Mouse (Mus musculus) thymus, postnatal 14 days (tissue): ENCODE data around the gene Fam234a.
"Not testable (repeated sequence)": the region's sequence is repeated elsewhere in the genome, so short reads cannot be mapped to it uniquely, and the experiment has no call there.

Experiments used
- DNase-seq: peaks from one replicate; pipeline ENCODE4 v3.0.0; 2021

The Fam234a gene

DNA sequence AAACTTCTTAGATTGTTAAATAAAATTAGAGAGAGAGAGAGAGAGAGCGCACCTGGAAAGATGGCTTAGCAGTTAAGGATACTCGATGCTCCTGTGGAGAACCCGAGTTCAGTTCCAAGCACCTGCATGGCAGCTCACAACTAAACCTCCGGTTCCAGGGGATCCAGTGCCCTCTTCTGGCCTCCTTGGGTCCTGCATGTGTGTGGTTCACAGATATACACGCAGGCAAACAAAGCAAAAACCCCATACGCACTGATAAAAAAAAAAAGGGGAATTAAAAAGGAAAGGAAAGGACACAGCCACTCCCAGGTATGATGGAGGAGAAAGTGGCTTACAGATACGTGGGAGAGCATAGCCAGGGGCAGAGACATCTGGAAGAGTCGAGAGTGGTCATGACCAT, 11.2 kb downstream of the Fam234a start:
- DNase-seq: peak; percentile 32

DNA sequence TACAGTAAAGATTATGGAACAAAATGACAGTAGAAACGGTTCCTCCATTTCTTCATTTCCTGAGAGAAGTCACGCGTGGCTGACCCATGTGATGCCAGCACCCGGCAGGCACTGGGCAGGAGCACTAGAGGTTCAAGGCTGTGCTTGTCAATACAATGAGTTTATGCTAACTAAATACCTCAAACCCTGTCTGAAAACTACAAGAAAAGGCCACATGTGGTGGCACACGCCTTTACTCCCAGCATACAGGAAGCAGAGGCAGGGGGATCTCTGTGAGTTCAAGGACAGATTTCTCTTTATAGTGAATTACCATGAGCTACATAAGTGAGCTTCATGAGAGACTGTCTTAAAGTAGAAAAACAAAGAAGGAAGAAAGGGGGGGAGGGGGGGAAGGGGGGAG, 12.9 kb downstream of the Fam234a start:
- no peak for DNase-seq

DNA sequence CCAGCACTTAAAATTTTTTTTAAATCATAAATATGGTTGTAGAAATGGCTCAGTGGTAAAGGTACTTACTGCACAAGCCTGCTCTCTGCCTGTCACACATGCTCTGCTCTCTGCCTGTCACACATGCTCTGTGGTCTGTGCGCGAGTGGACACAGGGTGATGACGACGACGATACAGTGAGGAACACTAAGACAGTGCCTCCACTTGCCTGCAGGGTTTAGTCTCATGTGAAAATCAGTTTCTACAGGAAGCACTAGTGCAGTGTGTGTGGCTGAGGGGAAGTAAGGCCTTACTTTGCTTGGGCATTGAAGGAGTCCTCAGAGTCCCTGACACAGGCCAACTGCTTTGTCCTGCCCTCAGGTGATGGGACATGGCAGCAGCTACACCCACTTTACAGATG, 14.3 kb downstream of the Fam234a start:
- DNase-seq: no peak

DNA sequence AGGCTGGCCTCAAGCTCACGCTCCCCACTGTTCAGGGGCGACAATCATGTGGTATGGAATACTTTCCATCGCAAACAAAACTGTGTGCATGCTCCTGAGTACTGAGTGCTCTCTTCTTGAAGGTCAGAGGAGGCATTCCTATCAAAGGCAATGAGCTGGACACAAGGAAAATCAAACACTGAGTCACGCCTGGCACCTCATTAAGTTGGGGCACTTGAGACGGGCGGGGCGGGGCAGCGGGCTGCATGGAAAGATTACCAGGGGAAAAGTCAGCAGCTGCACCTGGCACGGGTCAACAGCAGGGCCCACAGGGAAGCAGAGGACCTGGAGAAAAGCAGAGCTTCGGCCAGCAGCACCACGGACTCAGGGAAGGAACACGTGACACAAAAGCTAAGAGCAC, 18.9 kb downstream of the Fam234a start:
- no peak for DNase-seq

DNA sequence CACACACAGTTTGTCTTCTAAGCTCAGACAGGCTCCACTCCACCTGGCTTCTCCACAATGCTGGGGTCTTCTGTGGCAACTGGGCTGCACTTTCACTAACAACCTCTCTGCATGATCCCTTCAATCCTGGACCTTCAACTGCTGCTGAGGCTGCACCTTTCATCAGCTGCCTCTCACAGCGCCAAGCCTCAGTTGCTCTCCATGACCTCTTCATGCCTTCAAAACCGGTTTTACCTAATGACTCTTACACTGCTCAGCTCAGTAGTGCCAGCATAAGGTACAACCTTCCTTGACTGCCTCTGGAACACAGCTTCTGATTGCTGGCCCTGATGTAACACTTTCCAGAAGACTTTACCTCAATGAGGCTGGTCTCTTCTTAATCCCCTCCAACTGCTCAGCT, 22.5 kb downstream of the Fam234a start:
- DNase-seq: no peak

DNA sequence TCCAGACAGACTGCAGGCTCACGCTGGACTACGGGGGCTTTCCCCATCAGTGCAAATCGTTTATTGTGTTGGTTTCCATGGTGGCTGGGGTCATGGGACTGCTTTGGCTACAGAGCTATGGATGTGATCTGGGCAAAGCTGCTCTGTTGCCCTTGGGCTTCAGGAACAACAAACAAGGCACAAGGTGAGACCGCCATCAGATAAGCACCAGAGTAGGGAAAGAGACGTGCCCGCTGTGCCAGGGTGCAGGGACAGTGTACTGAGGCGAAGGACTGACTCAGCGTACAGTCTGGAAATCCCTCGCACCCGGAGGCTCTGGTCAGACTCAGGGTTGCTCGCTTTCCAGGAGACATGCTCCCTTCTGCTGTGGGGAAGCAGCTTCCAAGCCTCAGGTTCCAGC, 31.4 kb downstream of the Fam234a start:
- DNase-seq: no peak

DNA sequence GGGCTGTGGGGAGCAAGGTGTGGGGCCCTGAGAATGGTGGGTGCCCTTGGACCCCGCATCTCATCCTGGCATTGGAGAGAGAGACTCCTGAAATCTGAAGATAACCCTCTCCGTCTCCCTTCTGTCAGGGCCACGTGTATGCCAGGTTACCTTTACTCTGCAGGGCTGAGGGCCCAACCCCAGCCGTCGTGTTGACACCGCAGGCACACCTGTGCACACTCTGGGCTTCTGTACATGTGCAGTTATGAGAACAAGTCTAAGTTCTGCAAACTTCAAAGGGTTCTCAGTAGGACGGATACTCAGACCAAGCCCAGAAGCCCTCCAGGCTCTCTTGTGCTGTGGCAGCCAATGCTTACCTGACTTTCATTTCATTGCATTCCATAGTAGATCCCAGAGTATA, 31.8 kb downstream of the Fam234a start:
- no peak for DNase-seq

DNA sequence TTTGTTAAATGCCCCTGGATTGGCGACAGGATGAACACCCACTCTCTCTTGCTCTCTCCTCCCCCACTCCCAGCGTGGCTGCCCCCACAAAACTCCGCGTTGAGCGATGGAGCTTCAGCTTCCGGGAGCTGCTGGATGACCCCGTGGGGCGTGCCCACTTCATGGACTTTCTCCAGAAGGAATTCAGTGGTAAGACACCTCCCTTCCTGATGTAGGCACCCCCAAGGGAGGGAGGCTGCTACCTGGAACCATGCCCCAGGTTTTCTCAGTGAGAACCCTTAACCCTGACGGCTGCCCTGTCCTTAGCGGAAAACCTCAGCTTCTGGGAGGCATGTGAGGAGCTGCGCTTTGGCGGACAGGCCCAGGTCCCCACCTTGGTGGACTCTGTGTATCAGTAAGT, 36.4 kb downstream of the Fam234a start, which contains the start of gene Arhgdig:
TSS of gene Arhgdig (minus strand) at position 101 of the 400 bp plus-strand sequence.
- no peak for DNase-seq

DNA sequence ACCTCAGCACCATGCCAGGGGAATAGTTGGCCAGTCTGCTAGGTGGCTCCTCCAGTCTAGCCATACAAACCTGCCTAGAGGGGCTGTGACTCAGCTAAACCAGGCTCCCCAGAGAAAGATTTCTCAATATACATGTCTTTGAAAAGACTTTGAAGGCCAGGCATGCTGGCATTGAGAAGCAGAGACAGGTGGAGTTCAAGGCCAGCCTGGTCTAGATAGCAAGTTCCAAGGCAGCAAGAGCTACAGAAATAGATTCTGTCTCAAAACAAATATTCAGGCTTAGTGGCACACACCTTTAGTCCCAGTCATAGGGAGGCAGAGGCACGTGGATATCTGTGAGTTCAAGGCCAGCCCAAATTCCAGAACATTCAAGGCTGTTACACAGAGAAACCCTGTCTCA, 37.6 kb downstream of the Fam234a start:
- DNase-seq: no peak

DNA sequence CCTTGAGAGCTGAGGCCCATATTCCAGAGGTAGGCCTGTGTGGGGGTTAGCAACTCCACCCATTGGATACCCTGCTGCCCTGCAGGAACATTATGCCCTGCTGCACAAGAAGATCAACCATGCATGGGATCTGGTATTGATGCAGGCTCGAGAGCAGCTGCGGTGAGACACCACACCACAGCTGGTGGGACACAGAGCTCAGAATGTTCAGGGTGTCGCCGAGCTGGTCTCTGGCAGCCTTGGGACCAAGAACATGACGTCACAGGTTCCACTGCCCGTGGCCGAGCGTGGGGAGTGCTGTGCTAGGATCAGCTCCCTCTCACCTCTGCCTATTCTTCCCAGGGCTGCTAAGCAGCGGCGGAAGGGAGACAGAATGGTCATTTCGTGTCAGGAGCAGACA, 39.3 kb downstream of the Fam234a start:
- DNase-seq: no peak

DNA sequence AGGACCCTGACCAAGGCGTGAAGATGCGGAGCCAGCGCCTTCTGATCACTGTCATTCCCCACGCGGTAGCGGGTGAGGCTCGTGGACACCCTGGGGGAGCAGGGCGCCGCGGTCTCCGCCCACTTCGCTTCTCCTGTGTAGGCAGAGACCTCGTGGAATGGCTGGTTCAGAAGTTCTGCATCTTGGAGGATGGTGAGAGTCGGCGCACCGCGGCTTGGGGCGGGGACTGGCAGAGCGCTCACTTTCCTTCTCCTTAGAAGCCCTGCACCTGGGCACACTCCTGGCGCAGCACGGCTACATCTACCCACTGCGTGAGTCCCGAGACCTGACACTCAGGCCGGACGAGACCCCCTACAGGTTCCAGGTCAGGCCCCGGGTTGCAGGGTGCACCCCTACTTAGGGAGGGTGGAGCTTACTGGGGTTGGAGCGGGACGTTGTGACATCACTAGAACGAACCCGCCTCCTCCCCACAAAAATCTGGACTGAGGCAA, 40.7 kb downstream of the Fam234a start:
- peak; percentile 25 for DNase-seq

DNA sequence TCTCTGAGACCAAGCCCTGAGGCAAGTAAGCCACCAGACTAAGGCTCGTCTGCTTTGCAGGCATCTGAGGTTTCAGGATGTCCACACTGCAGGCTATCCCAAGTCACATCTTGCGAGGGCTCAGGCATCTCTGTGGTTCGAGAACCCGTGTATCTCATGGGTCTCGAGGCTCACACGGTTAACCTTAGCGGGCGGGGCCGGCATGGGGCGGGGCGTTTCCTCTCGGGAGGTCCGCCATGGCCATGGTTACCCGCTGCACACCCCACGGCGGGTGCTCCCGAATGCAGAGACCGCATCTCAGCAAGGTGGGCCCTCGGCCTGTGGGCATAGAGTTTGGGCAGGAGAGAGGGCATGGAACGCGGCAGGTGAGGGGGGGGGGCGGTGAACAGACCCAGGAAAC, 41.3 kb downstream of the Fam234a start, which contains the start of gene Rgs11:
TSS of gene Rgs11 (plus strand) at position 215 of the 400 bp plus-strand sequence.
- peak; percentile 60 for DNase-seq

DNA sequence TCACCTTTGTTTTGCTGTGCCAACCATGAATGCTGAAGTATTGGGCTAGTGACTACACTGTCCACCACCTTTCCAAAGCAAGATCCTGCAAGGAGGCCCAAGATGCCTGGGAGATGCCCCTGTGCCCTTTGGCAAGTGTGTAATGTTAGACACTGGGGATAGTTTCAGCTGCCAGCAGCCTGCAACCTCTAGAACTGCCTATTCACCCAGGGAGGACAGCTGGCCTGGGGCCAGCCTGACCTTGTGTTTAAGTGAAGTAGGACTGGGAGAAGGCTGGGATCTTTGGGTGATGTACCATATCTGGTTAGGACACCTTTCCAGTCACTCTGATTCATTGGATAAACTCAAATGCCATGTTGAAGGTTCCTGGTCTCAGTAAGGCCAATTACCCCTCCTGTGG, 42.0 kb downstream of the Fam234a start:
- DNase-seq: no peak

DNA sequence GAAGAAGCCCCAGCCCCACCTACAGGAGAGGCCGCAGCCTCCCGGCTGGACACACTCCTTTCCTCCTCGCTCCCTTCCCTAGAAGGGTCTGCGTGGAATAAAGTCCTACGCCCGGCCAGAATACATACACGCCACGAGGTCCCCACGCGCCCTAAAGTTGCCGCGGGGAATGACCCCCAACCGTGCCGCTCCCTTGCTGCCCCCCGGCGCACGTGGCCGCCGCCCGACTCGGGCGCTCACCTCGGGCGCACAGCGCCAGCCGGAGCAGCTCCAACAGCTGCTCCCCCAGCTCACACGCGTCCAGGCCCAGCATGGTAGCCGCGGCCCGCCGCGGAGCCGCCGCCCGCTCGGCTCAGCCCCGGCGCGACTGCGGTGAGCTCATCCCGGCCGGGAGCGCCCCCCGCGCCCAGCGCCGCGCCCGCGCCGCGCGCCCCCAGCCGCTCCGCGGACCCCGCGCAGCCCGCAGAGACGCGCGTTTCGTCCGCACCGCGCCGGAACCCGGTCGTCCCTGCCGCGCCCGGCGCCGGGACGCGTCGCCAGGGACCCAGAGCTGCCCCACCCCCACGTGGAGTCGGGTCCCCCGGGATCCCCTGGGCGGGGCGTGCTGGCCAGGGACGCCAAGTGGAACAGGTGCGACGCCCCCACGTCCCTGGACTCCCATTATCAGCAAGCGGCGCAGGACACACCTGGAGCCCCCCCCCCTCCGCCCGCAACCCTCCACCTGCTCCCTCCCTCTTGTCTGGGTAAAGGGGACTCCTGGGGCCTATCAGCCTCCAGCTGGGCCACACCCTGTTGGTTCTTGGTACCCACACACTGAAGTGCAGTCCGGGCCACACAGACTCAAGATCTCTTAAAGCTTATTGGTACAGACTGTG, 43.0 kb downstream of the Fam234a start:
- DNase-seq: peak; percentile 24

DNA sequence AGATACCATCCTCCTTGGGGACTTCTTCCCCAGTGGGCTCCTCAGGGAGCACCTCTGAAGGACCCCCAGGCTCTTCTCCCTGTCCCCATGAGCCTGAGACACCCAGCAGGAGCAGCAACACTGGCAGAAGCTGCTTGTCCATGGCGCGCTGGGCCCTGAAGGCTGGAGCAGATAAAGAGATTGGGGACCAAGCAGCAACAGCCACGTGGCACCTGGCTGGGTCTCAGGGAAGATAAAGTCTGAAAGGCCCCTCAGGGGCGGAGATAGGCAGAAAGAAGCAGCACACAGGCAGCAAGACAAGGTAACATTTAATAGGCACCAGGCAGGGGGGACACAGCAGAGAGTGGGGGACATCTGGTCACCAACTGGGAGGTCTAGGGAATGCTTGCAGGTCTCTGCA, 45.1 kb downstream of the Fam234a start, which contains the start of gene Pdia2:
TSS of gene Pdia2 (minus strand) at position 196 of the 400 bp plus-strand sequence.
- DNase-seq: no peak

DNA sequence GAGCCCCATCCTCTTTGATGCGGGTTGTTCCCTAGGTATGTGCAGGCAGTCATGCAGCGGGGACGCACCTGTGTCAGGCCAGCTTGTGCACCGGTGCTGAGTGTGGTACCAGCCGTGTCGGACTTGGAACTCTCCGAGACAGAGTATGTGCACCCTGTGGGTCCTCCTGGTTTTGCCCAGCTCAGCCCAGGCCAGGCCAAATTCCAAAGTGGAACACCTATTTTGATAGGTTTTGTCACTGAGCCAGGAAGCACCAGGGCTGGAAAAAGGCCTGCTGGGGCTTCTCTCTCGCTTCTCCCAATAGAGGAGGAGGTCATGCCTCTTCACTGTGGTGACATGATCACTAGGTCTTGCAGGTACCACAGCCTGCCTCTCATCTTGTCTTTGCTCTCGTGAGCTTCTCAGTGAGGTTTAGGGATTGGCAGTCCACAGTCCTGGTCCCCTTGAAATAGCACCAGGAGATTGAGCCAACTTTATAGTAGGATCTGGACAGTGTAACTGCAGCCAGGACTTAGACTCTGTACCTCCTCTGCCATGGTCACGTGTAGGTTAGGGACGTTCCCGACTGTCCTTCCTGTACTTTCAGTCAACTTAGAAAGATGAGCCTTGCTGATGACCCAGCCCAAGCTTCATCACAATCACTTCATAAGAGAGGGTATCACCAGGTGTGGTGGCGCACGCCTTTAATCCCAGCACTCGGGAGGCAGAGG, 51.4 kb downstream of the Fam234a start:
- no peak for DNase-seq

DNA sequence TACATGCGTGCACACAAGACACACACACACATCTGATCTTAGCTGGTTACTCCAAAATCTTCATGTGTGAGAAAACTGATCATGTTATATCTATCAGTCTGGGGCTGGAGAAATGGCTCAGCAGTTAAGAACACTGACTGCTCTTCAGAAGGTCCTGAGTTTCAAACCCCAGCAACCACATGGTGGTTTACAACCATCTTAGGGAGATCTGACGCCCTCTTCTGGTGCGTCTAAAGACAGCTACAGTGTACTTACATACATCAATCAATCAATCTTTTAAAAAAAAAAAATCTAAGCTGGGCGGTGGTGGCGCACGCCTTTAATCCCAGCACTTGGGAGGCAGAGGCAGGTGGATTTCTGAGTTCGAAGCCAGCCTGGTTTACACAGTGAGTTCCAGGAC, 52.6 kb downstream of the Fam234a start:
- not testable (repeated sequence) for DNase-seq

DNA sequence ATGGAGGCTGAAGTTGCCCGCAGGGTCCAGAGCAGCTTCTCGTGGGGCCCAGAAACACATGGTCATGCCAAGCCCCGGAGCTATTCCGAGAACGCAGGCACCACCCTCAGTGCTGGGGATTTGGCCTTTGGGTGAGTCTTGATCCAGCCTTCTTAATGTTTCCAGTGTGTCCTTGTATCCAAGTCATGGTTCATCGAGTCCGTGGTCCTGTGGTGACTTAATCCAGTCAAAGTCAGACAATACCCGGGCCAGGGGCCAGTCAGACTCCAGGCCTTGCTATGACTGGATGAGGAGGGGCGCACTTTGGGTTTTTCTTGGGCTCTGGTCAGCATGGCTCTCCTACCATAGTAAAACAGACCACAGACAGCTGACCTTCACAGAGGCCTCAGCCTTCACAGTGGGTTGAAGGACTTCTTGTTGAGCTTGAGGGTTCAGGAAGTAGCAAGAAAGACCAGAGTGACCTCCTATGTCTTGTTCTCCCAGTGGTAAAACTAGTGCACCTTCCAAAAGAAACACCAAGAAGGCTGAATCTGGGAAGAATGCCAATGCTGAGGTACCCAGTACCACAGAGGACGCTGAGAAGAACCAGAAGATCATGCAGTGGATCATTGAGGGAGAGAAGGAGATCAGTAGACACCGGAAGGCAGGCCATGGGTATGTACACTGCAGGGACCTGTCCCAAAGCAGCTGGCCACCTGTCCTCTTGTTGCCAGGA, 55.8 kb downstream of the Fam234a start:
- DNase-seq: no peak

DNA sequence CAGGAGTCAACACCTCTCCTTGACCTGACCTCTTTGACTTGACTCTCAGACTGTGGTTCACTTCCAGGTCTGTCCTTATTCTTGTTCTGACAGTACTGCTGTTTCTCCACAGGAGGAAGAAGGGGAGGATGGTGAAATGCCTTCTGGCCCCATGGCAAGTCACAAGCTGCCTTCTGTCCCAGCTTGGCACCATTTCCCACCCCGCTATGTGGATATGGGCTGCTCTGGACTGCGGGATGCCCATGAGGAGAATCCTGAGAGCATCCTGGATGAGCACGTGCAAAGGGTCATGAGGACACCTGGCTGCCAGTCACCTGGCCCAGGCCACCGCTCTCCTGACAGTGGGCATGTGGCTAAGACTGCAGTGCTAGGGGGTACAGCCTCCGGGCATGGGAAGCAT, 56.5 kb downstream of the Fam234a start:
- DNase-seq: no peak

DNA sequence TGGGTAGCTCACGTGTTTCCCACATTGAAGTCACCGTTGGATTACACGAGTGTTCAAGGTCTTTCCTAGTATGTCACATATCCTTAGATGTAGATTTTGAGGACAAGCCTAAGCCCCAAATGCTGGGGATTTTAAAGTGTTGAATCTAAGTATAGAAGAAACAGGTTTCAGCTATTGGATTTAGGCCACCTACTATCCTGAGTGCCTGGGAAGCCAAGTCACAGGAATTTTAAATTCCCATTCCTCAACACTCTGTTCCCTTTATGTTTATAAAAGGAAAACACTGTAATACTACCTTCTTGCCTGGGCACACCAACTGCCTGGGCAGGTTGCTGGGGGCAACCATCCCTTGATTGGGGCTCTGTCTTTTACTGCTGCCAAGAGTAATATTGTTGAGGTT, 62.9 kb downstream of the Fam234a start:
- no peak for DNase-seq

DNA sequence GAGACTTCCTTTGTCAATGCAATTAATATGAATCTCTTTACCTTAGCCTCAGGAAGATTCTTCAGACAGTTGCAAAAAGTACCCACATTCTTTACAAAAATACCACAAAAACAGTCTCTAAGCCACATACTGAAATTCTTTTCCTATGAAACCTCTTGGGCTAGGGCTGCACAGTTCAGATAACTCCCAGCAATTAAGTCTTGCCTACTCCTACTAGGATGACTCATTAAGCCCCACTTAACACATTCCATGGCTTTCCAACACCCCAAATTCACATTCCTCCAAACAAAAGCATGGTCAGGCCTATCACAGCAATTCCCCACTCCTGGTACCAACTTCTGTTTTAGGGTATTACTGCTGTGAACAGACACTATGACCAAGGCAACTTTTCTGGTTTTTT, 65.4 kb downstream of the Fam234a start:
- DNase-seq: no peak

DNA sequence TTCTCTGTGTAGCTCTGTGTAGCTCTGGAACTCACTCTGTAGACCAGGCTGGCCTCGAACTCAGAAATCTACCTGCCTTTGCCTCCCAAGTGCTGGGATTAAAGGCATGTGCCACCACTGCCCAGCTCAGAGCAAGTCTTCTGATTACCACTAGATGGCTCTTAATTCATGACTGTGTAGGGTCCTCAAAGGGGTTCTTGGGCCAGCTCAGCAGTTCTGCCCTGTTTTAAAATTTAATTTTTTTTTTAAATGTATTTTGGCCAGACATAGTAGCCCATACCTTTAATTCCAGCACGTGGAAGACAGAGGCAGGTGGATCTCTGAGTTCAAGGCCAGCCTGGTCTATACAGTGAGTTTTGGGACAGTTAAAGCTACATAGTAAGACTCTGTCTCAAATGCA, 68.8 kb downstream of the Fam234a start:
- DNase-seq: not testable (repeated sequence)

DNA sequence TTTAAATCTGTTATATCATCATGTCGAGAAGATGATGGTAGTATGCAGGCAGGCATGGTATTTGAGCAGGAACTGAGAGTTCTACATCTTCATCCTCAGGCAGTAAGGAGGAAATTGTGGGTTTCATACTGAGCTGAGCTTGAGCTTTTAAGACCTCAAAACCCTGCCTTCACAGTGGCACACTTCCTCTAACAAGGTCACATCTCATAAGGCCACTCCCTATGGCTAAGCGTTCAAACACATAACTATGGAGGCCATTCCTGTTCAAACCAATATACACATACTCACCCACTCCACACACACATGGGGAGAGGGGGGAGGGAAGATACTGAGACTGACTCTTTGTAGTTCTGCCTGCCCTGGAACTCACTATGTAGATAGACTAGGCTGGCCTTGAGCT, 76.0 kb downstream of the Fam234a start:
- DNase-seq: peak; percentile 49
